Mouse (Mus musculus) ES-Bruce4 (cell line): ENCODE results near the gene Il31ra.

ENCODE experiments used
- CTCF ChIP-seq: IDR thresholded peaks from one replicate; pipeline ENCODE4 v1.8.1; 2011; ENCODE audit warnings: low read depth, low read length
- POLR2A ChIP-seq: IDR thresholded peaks from one replicate; pipeline ENCODE4 v1.8.1; 2011; ENCODE audit warnings: low read length; ENCODE audit not compliant: insufficient read depth

DNA sequence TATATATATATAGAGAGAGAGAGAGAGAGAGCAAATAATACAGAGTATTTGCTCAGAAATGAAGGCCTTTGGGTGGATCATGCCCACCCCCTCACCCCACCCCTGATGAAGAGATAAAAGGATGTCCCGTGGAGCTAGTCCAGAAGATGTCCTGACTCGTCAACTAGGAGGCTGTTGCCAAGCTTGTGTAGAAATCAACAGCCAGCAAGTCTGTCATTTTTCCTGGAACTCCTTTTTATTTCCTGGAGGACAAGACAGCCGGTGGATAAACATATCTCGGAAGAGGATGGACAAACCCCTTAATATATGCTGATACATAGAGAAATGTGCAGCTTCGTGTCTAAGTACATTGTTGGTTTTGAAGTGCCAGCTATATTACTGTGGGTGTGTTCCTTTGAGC lies 81.3 kb downstream of the Il31ra start:
- TF ChIP-seq POLR2A: no peak
- TF ChIP-seq CTCF: no peak
